Mouse (Mus musculus) stomach, postnatal 0 days (tissue): Measurements from ENCODE around the gene Tnr.

ENCODE experiments used
- CTCF ChIP-seq: IDR thresholded peaks from 2 replicates; pipeline ENCODE4 v1.5.1; 2016; ENCODE audit warnings: antibody characterized with exemption, low read depth, mild to moderate bottlenecking, moderate library complexity
- EP300 ChIP-seq: optimal IDR thresholded peaks from 2 replicates; pipeline ENCODE3; 2016; ENCODE audit warnings: antibody characterized with exemption

- TF ChIP-seq CTCF (no peak), EP300 (no peak)
These were observed 397.0 kb downstream of the Tnr start for GRCm38 (mm10) chr1:159920571-159920970.
